Mouse (Mus musculus) myocyte (in vitro differentiated cells): Measurements from ENCODE around the gene Arhgef17.

ENCODE experiments used
- MYOG ChIP-seq, 3 experiments: IDR thresholded peaks; one replicate each; pipeline ENCODE4 v1.6.1; 2011; ENCODE audit warnings: control low read depth in 2 of 3, low read depth in 2 of 3, mild to moderate bottlenecking in 2 of 3; ENCODE audit not compliant: insufficient read length in 2 of 3, control insufficient read depth in 1 of 3, insufficient read depth in 1 of 3
- POLR2A ChIP-seq: IDR thresholded peaks from one replicate; pipeline ENCODE4 v1.6.1; 2011; ENCODE audit warnings: low read depth, mild to moderate bottlenecking, control low read depth, moderate library complexity; ENCODE audit not compliant: insufficient read length
- REST ChIP-seq: IDR thresholded peaks from one replicate; pipeline ENCODE4 v1.6.1; 2011; ENCODE audit warnings: mild to moderate bottlenecking, control low read depth, moderate library complexity; ENCODE audit not compliant: insufficient read depth, insufficient read length
- USF1 ChIP-seq: IDR thresholded peaks from one replicate; pipeline ENCODE4 v1.6.1; 2011; ENCODE audit warnings: low read depth, mild to moderate bottlenecking, control low read depth, moderate library complexity

DNA sequence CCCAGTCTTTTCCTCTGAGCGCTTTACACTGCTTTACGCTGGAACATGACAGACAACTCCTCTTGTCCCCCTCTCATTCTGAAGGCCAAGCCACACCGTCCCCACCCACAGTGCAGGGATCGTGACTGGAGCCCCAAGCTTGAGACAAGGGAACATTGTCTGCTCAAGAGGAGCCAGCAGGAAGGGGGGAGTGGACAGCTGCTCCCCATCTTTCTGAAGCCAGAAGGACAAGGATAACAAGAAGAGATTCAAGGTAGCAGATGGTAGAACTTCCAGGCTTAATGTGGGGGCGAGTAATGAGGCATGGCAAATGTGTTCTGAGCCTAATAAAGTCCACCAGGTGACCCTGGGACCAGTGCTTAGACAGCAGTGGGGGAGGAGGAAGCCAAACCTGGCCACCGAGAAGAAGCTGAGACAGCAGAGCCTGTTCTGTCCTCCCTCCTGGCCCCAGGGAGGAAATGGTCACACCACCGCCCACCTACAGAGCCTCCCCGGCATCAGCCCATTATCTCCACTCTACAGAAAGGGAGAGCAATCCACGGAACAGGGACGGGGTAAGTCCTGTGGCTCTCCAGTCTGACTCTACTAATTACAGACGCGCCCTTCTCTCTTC is 5.5 kb downstream of the Arhgef17 start:
- no peak for TF ChIP-seq POLR2A
- TF ChIP-seq USF1, result no peak
- TF ChIP-seq REST, result no peak
- peak in 1 of 3 experiments; percentile 20 for TF ChIP-seq MYOG (IDR thresholded peaks at IDR 0.05; ENCODE audit: control insufficient read depth in 1 of 3, insufficient read depth in 1 of 3, insufficient read length in 2 of 3, low read depth in 2 of 3)
